Mouse (Mus musculus) fibroblast of lung, adult 2 months (primary cell): ENCODE measurements around the gene Atg4a-ps.

ENCODE experiments used
- DNase-seq: peaks from one replicate; pipeline ENCODE4 v3.0.0-alpha.2; 2011; ENCODE audit warnings: low read depth

Gene Atg4a-ps

DNA sequence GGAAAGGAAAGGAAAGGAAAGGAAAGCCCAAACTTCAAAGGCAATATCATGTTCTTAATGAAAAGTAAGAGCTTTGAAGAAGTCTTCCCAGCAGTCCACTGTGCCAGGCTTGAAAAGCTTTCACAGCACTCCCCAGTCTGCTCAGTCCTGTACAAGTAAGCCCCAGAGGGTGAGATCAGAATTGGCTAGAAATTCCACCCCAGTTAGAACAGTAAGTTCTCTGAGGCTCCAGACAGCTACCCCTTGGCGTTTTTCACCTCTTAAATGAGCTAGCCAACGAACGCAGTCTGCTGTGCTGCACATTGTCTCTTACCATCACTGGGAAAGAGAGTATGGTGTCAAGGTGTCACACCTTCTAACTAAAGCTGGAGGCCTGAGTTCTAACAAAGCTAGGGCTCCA is 18.2 kb downstream of the Atg4a-ps start:
- DNase-seq = no peak

DNA sequence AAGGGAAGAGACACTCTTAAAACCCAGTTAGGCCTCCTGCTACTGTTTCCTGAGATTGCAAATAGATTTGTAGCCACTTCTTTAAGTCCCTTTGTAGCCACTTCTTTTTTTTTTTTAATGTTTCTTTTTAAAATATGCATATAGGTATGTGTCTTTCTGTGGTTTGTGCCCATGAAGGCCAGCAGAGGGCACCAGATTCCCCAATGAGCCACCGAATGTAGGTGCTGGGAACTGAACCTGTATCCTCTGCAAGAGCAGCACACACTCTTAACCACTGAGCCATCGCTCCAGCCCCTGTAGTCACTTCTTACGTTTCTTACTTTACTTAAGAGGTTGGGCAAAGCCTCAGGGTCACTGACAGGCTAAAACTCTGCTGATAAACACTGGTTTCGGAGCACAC is 19.4 kb downstream of the Atg4a-ps start:
- DNase-seq = no peak

- DNase-seq = no peak
Observed at GRCm38 (mm10) chr3:103625169-103625568, 20.7 kb downstream of the Atg4a-ps start.

- DNase-seq = no peak
Observed at GRCm38 (mm10) chr3:103624591-103625051, 21.2 kb downstream of the Atg4a-ps start.

DNA sequence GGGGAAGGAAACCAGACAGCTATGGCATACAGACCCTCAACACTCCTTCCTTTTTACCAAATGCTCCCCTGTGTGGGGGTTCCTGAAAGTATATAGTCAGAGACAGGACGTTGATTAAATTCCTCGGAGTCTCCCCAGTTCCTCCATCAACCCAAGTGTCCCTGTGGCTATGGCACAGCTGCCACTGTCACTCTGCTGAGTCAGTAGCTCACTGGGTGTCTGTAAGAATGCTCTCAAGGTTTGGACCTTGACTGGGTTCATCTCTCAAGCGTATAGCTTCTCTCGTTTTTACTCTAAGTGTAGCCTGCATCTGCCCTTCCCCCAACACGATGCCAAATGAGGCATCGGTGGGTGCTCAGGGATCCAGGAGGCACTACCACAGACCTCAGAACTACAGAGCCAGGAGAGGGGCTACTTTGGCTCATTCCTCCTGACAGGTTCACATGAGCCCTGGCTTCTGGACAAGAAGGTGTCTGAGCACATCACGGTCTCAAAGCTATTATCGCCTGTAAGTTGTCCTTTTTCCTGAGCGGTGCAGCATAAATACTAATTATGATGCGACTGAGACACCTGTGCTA is 21.9 kb downstream of the Atg4a-ps start:
- no peak for DNase-seq

- DNase-seq = no peak
Observed at GRCm38 (mm10) chr3:103620101-103620500, 25.8 kb downstream of the Atg4a-ps start.

GRCm38 (mm10) chr3:103616981-103617380 is 28.9 kb downstream of the Atg4a-ps start:
- DNase-seq = no peak

- no peak for DNase-seq
Observed at GRCm38 (mm10) chr3:103615621-103616020, 30.2 kb downstream of the Atg4a-ps start.

DNA sequence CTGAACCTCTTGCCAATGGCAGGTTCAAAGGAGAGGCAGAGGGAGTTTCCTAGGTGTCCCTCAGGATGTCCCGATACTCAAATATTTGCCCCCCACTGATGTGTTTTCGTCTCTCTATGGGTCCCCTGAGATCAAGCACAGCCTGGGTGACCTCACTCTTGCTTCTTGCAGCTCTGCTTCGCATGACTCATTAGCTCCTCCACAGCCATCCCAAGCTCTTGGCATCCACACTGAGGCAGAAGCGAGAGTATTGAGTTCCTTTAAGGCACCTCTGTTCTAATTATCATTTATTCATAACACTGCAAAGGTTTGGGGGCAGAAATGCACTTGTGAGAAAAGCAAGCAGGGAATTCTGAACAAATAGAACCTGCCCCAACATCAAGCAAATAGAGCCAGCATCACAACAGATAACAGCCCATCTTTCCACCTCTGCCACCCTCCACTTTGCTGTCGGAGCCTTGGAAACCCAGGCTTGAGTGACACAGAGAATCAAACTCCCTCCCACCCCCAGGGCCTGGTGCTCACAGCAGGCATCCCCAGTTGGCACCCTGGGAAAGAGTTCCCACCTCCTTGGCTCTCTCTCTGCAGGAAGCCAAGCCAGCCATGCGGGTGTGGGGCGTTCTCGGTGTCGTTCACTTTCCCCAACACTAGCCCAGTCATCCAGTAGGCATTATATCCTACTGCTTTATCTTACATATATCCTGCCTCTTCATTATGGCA is 33.1 kb downstream of the Atg4a-ps start:
- DNase-seq = no peak

GRCm38 (mm10) chr3:103610231-103610630 is 35.6 kb downstream of the Atg4a-ps start:
- DNase-seq = no peak

DNA sequence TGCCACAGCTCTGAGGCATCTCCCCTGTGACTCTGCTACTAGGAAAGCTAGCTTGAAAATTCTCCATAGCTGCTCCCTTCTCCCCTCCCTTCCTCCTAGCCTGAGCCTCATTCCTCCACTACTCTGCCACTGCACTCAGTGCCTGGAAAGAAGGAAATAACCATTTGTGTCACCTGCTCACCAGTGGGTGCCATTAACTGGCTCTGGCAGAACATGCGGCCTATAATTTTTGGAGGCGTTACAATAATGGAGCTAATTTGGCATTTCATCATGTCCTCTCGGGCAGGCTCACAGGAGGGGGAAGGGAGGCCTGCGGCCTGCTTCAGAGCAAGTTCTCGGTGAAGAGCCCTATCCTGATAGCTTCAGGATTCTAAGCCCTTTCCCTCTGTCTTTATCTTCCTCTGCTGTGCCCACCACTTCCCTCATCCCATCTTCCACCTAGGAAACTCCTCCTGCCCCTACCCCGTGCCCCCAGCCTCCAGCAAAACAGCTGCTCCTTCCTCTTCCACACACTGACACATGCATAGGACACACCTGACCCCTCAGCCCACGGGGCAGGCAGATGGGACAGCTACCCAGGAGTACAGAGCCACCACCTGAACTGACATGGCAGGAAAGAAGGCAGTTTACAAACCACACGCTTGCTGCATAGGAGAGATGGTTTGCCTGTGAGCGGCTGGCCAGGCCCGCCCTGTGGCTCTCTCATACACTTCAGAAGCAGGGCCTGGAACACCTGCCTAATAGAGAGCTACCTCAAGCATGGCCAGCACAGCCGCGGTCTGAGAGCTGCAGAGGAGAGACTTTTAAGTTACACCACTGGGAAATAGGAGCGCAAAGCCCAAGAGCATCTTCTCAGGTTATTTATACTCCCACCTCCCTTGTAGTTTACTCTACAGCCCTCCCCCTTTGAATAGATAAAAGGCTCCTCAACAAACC is 38.9 kb downstream of the Atg4a-ps start:
- DNase-seq = no peak

DNA sequence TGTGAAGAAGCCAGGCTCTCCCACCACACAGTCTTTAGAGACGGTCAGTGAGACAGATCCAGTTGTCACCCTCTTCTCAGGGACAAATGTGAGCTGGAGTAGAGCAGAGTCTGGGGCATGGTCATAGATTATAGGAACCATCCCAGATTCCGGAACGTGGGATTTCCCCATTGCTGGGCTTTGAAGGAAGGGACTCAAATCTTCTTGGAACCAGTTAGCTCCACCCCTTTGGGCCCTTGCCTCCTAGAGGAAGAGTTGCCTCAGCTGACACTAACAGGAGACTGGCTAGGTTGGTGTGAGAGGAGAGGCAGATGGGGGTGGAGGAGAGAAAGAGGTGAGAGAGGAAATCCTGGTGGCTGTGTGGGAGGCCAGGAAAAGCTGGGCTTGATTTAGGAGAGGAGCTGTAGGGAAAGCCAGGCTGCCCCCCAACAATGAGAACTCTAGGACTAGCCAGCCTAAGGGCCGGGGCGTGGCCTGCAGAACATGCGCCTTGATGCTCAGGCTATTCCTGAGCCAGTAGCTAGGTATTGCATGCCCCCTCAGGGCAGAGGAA is 39.7 kb downstream of the Atg4a-ps start:
- DNase-seq = no peak

DNA sequence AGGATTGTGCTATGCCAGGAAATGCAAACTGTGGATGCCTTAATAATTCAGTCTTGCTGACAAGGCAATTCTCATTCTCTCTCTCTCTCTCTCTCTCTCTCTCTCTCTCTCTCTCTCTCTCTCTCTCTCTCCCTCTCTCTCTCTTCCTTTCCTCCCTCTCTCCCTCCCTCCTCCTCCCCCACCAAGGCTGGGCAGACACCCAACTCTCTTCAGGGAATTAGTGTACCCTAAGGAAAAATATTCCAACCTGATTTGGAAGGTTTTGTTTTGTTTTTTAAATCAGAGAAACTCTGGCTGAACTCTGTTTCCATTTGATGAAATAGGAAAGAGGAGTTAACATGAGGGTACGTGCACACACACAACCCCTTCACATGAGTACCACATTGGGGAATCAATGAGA is 44.3 kb downstream of the Atg4a-ps start:
- no peak for DNase-seq

GRCm38 (mm10) chr3:103601011-103601410 is 44.9 kb downstream of the Atg4a-ps start:
- DNase-seq = no peak

- DNase-seq = no peak
Observed at GRCm38 (mm10) chr3:103597586-103597985, 48.3 kb downstream of the Atg4a-ps start.

DNA sequence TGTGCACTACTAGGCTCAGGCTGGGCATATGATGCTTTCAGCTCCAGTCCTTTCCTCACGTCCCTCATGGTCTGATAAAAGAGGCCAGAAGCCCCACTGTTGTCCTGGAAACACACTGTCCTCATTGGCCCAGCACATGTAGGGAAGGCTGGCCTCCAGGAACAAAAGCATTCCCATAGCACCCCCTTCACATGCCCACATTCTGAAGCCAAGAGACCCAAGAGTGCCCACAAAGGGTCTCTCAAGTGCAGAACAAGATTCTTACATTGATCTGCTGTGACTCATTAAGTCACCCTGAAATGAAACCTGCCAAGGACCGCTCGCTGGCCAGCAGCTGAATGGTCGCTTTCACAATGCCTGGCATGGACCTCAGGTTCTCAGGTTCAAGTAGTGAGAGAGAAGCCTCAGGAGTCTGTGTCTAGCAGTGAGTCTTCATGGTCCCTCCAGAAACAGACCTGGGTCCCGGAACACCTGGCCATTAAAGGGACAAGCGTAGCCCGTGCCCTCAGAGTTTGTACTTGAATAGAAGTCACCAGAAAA is 50.5 kb downstream of the Atg4a-ps start:
- DNase-seq = no peak
